Mouse (Mus musculus): Measurements from ENCODE around the gene Tollip. TPM values are rescaled to one million over a fixed set of nuclear protein-coding genes. Genes with fewer than 3 reads are reported as not detected.

Gene Tollip
- 20.0 and 24.0 TPM in 2 replicates for polyA plus RNA-seq (2015; fragmentation: Nextera tagmentation; extraction: Ambion mirVana)

GRCm38 (mm10) chr7:141918407-141918806 is at the start of gene Tollip:
Tollip (minus strand) TSS chr7:141918507.
- Histone ChIP-seq H3K9ac (no peak within 1 kb of the TSS), H3K4me1 (replicated peaks) (no peaks in the 10 kb centered on the region), H3K36me3 (no peaks in the 10 kb centered on the region), H3K4me2 (no peak within 1 kb of the TSS), H3K27me3 (peaks cover 12% of the 10 kb centered on the region), H3K27ac (no peak within 1 kb of the TSS), H3K4me3 (replicated peaks) (no peak within 1 kb of the TSS), H3K9me3 (replicated peaks) (no peaks in the 10 kb centered on the region)
- 62% methylated on average over 2 of the region's 2 CpGs for WGBS (ENCODE audit: insufficient replicate concordance)
- DNase-seq (no peak), ATAC-seq (ENCODE audit: low read depth) (no peak)

GRCm38 (mm10) chr7:141966281-141966680 is 48.0 kb upstream of the Tollip start:
- no peak for DNase-seq
- ATAC-seq (ENCODE audit: low read depth) = no peak
- H3K9me3 ChIP-seq (replicated peaks) = no peaks in the 10 kb centered on the region
- H3K4me3 ChIP-seq (replicated peaks) = no peak overlapping the region
- no peaks in the 10 kb centered on the region for H3K36me3 ChIP-seq
- 47% methylated on average over 2 of the region's 2 CpGs for WGBS (ENCODE audit: insufficient replicate concordance)
- no peaks in the 10 kb centered on the region for H3K4me1 ChIP-seq (replicated peaks)
- no peak overlapping the region for H3K27ac ChIP-seq
- H3K9ac ChIP-seq = no peak overlapping the region
- no peak overlapping the region for H3K4me2 ChIP-seq
- H3K27me3 ChIP-seq = no peaks in the 10 kb centered on the region

- H3K36me3 ChIP-seq = no peaks in the 10 kb centered on the region
- no peaks in the 10 kb centered on the region for H3K9me3 ChIP-seq (replicated peaks)
- H3K4me1 ChIP-seq (replicated peaks) = no peaks in the 10 kb centered on the region
- H3K27me3 ChIP-seq = no peaks in the 10 kb centered on the region
- WGBS (ENCODE audit: insufficient replicate concordance) = 82% methylated on average over 3 of the region's 3 CpGs
- H3K9ac ChIP-seq = no peak overlapping the region
- H3K27ac ChIP-seq = no peak overlapping the region
- no peak overlapping the region for H3K4me3 ChIP-seq (replicated peaks)
- DNase-seq = no peak
- H3K4me2 ChIP-seq = no peak overlapping the region
- no peak for ATAC-seq (ENCODE audit: low read depth)
Observed at GRCm38 (mm10) chr7:141962521-141962920, 44.2 kb upstream of the Tollip start.

GRCm38 (mm10) chr7:141961491-141961890 is 43.2 kb upstream of the Tollip start:
- Histone ChIP-seq H3K36me3 (no peaks in the 10 kb centered on the region), H3K9ac (no peak overlapping the region), H3K9me3 (replicated peaks) (no peaks in the 10 kb centered on the region), H3K27ac (no peak overlapping the region), H3K4me3 (replicated peaks) (no peak overlapping the region), H3K27me3 (no peaks in the 10 kb centered on the region), H3K4me1 (replicated peaks) (no peaks in the 10 kb centered on the region), H3K4me2 (no peak overlapping the region)
- WGBS (ENCODE audit: insufficient replicate concordance) = 69% methylated on average over 3 of the region's 3 CpGs
- DNase-seq = no peak
- ATAC-seq (ENCODE audit: low read depth) = no peak

GRCm38 (mm10) chr7:141960926-141961325 is 42.6 kb upstream of the Tollip start:
- no peak overlapping the region for H3K4me3 ChIP-seq (replicated peaks)
- H3K9ac ChIP-seq = no peak overlapping the region
- H3K36me3 ChIP-seq = no peaks in the 10 kb centered on the region
- WGBS (ENCODE audit: insufficient replicate concordance) = 49% methylated on average over 2 of the region's 2 CpGs
- H3K4me1 ChIP-seq (replicated peaks) = no peaks in the 10 kb centered on the region
- H3K27me3 ChIP-seq = no peaks in the 10 kb centered on the region
- DNase-seq (no peak), ATAC-seq (ENCODE audit: low read depth) (no peak)
- H3K9me3 ChIP-seq (replicated peaks) = no peaks in the 10 kb centered on the region
- H3K27ac ChIP-seq = no peak overlapping the region
- no peak overlapping the region for H3K4me2 ChIP-seq

GRCm38 (mm10) chr7:141959133-141959532 is 40.8 kb upstream of the Tollip start:
- peaks cover 3% of the 10 kb centered on the region; the same call in 1 of the 2 replicates for H3K27me3 ChIP-seq

GRCm38 (mm10) chr7:141958211-141958610 is 39.9 kb upstream of the Tollip start:
- WGBS (ENCODE audit: insufficient replicate concordance) = 41% methylated on average over 2 of the region's 2 CpGs

More at GRCm38 (mm10) chr7:141959133-141959532, 40.8 kb upstream of the Tollip start:
- Histone ChIP-seq H3K4me2 (no peak overlapping the region), H3K36me3 (no peaks in the 10 kb centered on the region), H3K4me1 (replicated peaks) (no peaks in the 10 kb centered on the region), H3K9ac (no peak overlapping the region), H3K27ac (no peak overlapping the region), H3K9me3 (replicated peaks) (no peaks in the 10 kb centered on the region), H3K4me3 (replicated peaks) (no peak overlapping the region)
- ATAC-seq (ENCODE audit: low read depth) = no peak
- 46% methylated on average over 1 of the region's 1 CpGs for WGBS (ENCODE audit: insufficient replicate concordance)
- DNase-seq = no peak

GRCm38 (mm10) chr7:141957524-141958051 is 39.3 kb upstream of the Tollip start:
- WGBS (ENCODE audit: insufficient replicate concordance) = 55% methylated on average over 4 of the region's 4 CpGs
- H3K4me1 ChIP-seq (replicated peaks) = no peaks in the 10 kb centered on the region
- ATAC-seq (ENCODE audit: low read depth) = no peak

More at GRCm38 (mm10) chr7:141958211-141958610, 39.9 kb upstream of the Tollip start:
- peaks cover 12% of the 10 kb centered on the region for H3K27me3 ChIP-seq
- no peaks in the 10 kb centered on the region for H3K9me3 ChIP-seq (replicated peaks)
- DNase-seq (no peak), ATAC-seq (ENCODE audit: low read depth) (no peak)
- H3K9ac ChIP-seq = no peak overlapping the region
- no peak overlapping the region for H3K27ac ChIP-seq
- H3K4me3 ChIP-seq (replicated peaks) = no peak overlapping the region
- no peak overlapping the region for H3K4me2 ChIP-seq
- no peaks in the 10 kb centered on the region for H3K36me3 ChIP-seq
- H3K4me1 ChIP-seq (replicated peaks) = no peaks in the 10 kb centered on the region

GRCm38 (mm10) chr7:141956174-141956566 is 37.9 kb upstream of the Tollip start:
- WGBS (ENCODE audit: insufficient replicate concordance) = 62% methylated on average over 8 of the region's 8 CpGs
- no peaks in the 10 kb centered on the region for H3K9me3 ChIP-seq (replicated peaks)
- DNase-seq (no peak), ATAC-seq (ENCODE audit: low read depth) (no peak)
- H3K9ac ChIP-seq = no peak overlapping the region
- no peak overlapping the region for H3K4me3 ChIP-seq (replicated peaks)
- no peak overlapping the region for H3K27ac ChIP-seq
- H3K4me2 ChIP-seq = no peak overlapping the region
- H3K36me3 ChIP-seq = no peaks in the 10 kb centered on the region
- no peaks in the 10 kb centered on the region for H3K4me1 ChIP-seq (replicated peaks)
- H3K27me3 ChIP-seq = peaks cover 33% of the 10 kb centered on the region

More at GRCm38 (mm10) chr7:141957524-141958051, 39.3 kb upstream of the Tollip start:
- no peak for DNase-seq
- Histone ChIP-seq H3K9me3 (replicated peaks) (no peaks in the 10 kb centered on the region), H3K9ac (no peak overlapping the region), H3K27ac (no peak overlapping the region), H3K4me3 (replicated peaks) (no peak overlapping the region), H3K27me3 (peaks cover 19% of the 10 kb centered on the region), H3K36me3 (no peaks in the 10 kb centered on the region), H3K4me2 (no peak overlapping the region)

- Histone ChIP-seq H3K36me3 (no peaks in the 10 kb centered on the region), H3K4me1 (replicated peaks) (no peaks in the 10 kb centered on the region), H3K4me3 (replicated peaks) (no peak overlapping the region), H3K27me3 (peaks cover 38% of the 10 kb centered on the region), H3K9ac (no peak overlapping the region), H3K9me3 (replicated peaks) (no peaks in the 10 kb centered on the region), H3K27ac (no peak overlapping the region), H3K4me2 (no peak overlapping the region)
- ATAC-seq (ENCODE audit: low read depth) = no peak
- WGBS (ENCODE audit: insufficient replicate concordance) = 46% methylated on average over 5 of the region's 5 CpGs
- DNase-seq = no peak
Observed at GRCm38 (mm10) chr7:141955565-141956173, 37.4 kb upstream of the Tollip start.

GRCm38 (mm10) chr7:141953616-141954015 is 35.3 kb upstream of the Tollip start:
- Histone ChIP-seq H3K4me1 (replicated peaks) (peaks cover 7% of the 10 kb centered on the region), H3K36me3 (no peaks in the 10 kb centered on the region), H3K27me3 (peaks cover 58% of the 10 kb centered on the region), H3K27ac (no peak overlapping the region), H3K4me3 (replicated peaks) (no peak overlapping the region), H3K9me3 (replicated peaks) (no peaks in the 10 kb centered on the region), H3K4me2 (no peak overlapping the region), H3K9ac (no peak overlapping the region)
- 56% methylated on average over 6 of the region's 6 CpGs for WGBS (ENCODE audit: insufficient replicate concordance)
- ATAC-seq (ENCODE audit: low read depth) (no peak), DNase-seq (no peak)

GRCm38 (mm10) chr7:141952920-141953319 is 34.6 kb upstream of the Tollip start:
- H3K4me2 ChIP-seq = no peak overlapping the region
- WGBS (ENCODE audit: insufficient replicate concordance) = 49% methylated on average over 4 of the region's 4 CpGs
- peaks cover 65% of the 10 kb centered on the region for H3K27me3 ChIP-seq
- peaks cover 7% of the 10 kb centered on the region for H3K4me1 ChIP-seq (replicated peaks)
- H3K9me3 ChIP-seq (replicated peaks) = no peaks in the 10 kb centered on the region
- no peaks in the 10 kb centered on the region for H3K36me3 ChIP-seq
- ATAC-seq (ENCODE audit: low read depth) (no peak), DNase-seq (no peak)
- H3K9ac ChIP-seq = no peak overlapping the region
- no peak overlapping the region for H3K4me3 ChIP-seq (replicated peaks)
- no peak overlapping the region for H3K27ac ChIP-seq
